Mouse (Mus musculus): ENCODE measurements around the gene Rap1gap2. TPM values are rescaled to one million over a fixed set of nuclear protein-coding genes. Genes with fewer than 3 reads are reported as not detected.

Rap1gap2 gene
- polyA plus RNA-seq, 1 experiment from 2014 or later: 13.1 TPM

DNA sequence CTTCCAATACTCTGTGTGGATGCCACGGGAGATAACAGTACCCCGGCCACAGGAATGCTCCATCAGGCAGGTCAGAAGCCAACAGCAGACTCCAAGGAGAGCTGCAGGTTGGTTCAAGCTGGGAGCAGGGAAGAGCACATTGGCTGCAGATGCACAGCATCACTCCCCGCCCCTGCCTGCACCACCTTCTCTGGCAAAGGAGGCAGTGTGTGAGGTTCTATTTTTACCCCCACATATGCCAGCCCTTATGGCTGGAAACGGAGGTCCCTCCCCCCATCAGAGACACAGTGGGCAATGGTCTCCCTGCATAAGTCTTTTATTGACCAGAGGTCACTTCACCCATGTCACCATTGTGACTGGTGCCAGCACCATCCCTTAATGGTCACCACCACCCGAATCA lies 42.3 kb downstream of the Rap1gap2 start:
- H3K9me3 ChIP-seq (replicated peaks): no peaks in the 10 kb centered on the region
- H3K36me3 ChIP-seq: no peaks in the 10 kb centered on the region
- no peak overlapping the region for H3K4me3 ChIP-seq (replicated peaks)
- no peak for ATAC-seq (ENCODE audit: low FRiP score)
- H3K4me2 ChIP-seq: no peak overlapping the region
- no peaks in the 10 kb centered on the region for H3K27me3 ChIP-seq (replicated peaks)
- H3K9ac ChIP-seq (replicated peaks): no peak overlapping the region
- 87% methylated on average over 5 of the region's 5 CpGs for WGBS
- no peak overlapping the region for H3K27ac ChIP-seq (replicated peaks)
- peaks cover 7% of the 10 kb centered on the region; the same call in 1 of the 2 replicates for H3K4me1 ChIP-seq

DNA sequence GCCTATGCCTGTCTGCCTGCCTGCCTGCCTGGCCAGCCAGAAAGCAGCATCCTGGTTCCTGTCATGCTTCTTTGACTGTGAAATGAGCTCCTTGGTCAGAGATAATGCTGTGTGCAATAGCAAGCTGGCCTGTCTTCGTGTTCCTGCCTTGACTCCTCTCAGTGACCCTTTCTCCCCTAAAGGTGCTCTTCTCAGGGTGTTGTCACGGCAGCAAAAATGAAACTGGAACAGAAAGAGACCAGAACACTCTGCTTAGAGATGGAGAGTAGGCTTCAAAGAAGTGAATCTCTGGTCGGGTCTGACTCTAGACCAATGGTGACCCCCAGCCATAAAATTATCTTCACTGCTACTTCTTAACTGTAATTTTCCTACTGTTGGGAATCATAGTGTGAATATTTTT lies 42.7 kb downstream of the Rap1gap2 start:
- H3K4me3 ChIP-seq (replicated peaks): no peak overlapping the region
- H3K9me3 ChIP-seq (replicated peaks): no peaks in the 10 kb centered on the region
- 83% methylated on average over 3 of the region's 3 CpGs for WGBS
- H3K4me1 ChIP-seq: peaks cover 5% of the 10 kb centered on the region; the same call in 1 of the 2 replicates
- no peak overlapping the region for H3K4me2 ChIP-seq
- no peak for ATAC-seq (ENCODE audit: low FRiP score)
- no peaks in the 10 kb centered on the region for H3K36me3 ChIP-seq
- no peak overlapping the region for H3K27ac ChIP-seq (replicated peaks)
- H3K27me3 ChIP-seq (replicated peaks): no peaks in the 10 kb centered on the region
- H3K9ac ChIP-seq (replicated peaks): no peak overlapping the region

DNA sequence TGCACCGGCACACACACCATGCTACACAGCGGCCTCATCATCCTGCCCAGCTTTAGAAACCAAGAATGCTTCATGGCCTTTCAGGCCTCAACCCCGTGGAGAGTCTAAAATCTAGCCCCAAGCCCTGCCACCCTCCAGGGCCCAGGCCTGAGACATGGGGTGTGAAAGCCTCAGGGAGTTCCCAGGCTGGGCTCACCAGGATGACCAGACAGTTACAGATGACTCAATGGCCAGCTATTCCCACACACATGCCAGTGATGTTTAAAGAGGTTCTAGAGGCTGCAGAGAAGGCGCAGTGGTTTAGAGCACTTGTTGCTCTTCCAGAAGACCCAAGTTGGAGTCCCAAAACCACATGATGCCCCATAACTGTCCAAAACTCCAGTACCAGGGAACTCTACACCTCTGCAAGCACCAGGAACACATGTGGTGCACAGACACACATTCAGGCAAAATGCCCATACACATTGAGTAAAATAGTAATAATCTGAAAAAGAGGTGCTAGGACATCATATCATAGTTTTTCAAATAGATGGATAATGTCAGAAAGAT lies 44.3 kb downstream of the Rap1gap2 start:
- no peak for ATAC-seq (ENCODE audit: low FRiP score)
- no peaks in the 10 kb centered on the region for H3K4me1 ChIP-seq
- WGBS: 90% methylated on average over 4 of the region's 4 CpGs
- no peak overlapping the region for H3K9ac ChIP-seq (replicated peaks)
- H3K4me3 ChIP-seq (replicated peaks): no peak overlapping the region
- H3K4me2 ChIP-seq: no peak overlapping the region
- no peaks in the 10 kb centered on the region for H3K36me3 ChIP-seq
- no peaks in the 10 kb centered on the region for H3K27me3 ChIP-seq (replicated peaks)
- no peak overlapping the region for H3K27ac ChIP-seq (replicated peaks)
- H3K9me3 ChIP-seq (replicated peaks): no peaks in the 10 kb centered on the region

DNA sequence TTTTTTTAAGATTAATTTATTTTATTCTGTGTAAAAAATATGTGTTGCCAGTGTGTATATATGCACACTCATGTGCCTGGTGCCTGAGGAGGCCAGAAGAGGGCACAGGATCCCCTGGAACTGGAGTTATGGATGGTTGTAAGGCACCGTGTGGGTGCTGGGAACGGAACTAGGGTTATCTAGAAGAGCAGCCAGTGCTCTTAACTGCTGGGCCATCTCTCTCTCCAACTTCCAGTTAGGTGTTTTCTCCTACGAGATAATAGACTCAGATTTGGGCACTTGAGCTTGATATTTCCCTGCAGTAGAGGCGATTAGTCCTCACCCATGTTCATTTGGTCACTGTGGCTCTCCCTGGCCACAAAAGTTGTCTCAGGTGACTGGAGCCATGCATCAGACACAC lies 49.3 kb downstream of the Rap1gap2 start:
- H3K4me1 ChIP-seq: no peaks in the 10 kb centered on the region
- no peak overlapping the region for H3K4me3 ChIP-seq (replicated peaks)
- H3K9me3 ChIP-seq (replicated peaks): no peaks in the 10 kb centered on the region
- no peaks in the 10 kb centered on the region for H3K36me3 ChIP-seq
- no peak overlapping the region for H3K27ac ChIP-seq (replicated peaks)
- 96% methylated on average over 4 of the region's 4 CpGs for WGBS
- no peak for ATAC-seq (ENCODE audit: low FRiP score)
- H3K27me3 ChIP-seq (replicated peaks): no peaks in the 10 kb centered on the region
- no peak overlapping the region for H3K4me2 ChIP-seq
- H3K9ac ChIP-seq (replicated peaks): no peak overlapping the region

DNA sequence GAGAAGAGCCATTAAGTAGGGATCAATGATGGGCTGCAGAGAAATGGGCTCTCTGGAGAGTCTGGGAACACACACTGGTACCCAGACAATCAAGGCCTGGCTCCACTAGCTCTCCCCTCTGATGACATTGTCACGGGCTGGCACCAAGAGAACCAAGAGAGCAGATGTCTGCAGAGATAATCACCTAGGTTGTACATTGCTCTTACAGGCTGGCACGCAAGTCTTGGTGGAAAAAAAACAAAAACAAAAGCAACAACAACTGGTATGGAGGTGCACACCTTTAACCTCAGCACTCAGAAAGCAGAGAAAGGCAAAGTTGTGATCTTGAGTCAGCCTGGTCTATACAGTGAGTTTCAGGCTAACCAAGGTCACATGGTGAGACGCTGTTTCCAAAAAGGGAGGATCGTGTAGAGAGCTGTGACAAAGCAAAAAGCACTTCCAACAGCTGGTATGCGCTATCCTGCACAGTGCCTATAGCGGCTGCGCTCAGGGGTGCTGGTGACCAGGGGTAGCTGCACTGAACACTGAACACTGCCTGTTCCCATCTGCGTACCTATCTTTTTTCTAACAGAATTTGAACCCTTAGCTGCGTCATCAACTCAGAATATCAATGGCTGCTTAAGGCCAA lies 50.0 kb downstream of the Rap1gap2 start:
- H3K4me1 ChIP-seq: peaks cover 5% of the 10 kb centered on the region
- 92% methylated on average over 9 of the region's 9 CpGs for whole genome bisulfite sequencing
- H3K27me3 ChIP-seq (replicated peaks): no peaks in the 10 kb centered on the region
- H3K9ac ChIP-seq (replicated peaks): no peak overlapping the region
- ATAC-seq (ENCODE audit: low FRiP score): no peak
- H3K4me3 ChIP-seq (replicated peaks): no peak overlapping the region
- no peaks in the 10 kb centered on the region for H3K36me3 ChIP-seq
- no peak overlapping the region for H3K4me2 ChIP-seq
- no peaks in the 10 kb centered on the region for H3K9me3 ChIP-seq (replicated peaks)
- no peak overlapping the region for H3K27ac ChIP-seq (replicated peaks)

DNA sequence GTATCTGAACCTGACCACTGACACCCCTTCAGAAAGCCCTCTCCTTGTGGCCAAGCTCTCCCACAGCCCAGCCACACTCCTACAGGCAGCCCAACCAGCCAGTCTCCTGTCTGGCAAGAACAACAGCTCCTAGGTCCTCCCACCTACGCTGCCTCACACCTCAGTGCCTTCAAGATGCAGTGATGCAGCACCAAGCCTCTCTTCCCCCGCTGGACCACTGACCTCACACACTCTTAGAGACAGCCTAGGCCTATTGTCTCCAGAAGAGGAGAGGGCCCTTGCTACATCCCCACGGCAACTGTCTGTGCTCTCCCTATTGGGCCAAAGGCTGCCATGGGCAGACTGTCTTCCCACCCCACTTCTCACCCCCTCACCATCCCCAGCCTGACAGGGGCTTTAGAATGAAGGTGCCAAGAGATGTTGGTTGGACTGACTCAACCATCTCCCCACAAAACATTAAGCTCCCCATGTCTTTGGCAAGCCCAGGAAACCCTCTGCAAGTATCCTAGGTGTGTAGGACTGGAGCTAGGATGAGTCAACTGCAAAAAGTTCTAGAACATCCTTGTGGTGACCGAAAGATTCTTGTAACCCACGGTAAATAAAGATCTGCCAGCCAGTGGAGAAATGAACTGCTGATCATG lies 50.8 kb downstream of the Rap1gap2 start:
- Histone ChIP-seq H3K4me3 (replicated peaks) (no peak overlapping the region), H3K27ac (replicated peaks) (no peak overlapping the region), H3K27me3 (replicated peaks) (no peaks in the 10 kb centered on the region), H3K36me3 (no peaks in the 10 kb centered on the region), H3K4me2 (no peak overlapping the region), H3K4me1 (peaks cover 13% of the 10 kb centered on the region), H3K9ac (replicated peaks) (no peak overlapping the region), H3K9me3 (replicated peaks) (no peaks in the 10 kb centered on the region)
- no peak for ATAC-seq (ENCODE audit: low FRiP score)
- 70% methylated on average over 5 of the region's 5 CpGs for WGBS

- H3K27me3 ChIP-seq (replicated peaks): no peaks in the 10 kb centered on the region
- H3K4me1 ChIP-seq: peaks cover 21% of the 10 kb centered on the region
- WGBS: 82% methylated on average over 5 of the region's 5 CpGs
- no peaks in the 10 kb centered on the region for H3K36me3 ChIP-seq
- ATAC-seq (ENCODE audit: low FRiP score): no peak
- no peak overlapping the region for H3K4me2 ChIP-seq
- no peak overlapping the region for H3K4me3 ChIP-seq (replicated peaks)
- H3K9me3 ChIP-seq (replicated peaks): no peaks in the 10 kb centered on the region
- no peak overlapping the region for H3K27ac ChIP-seq (replicated peaks)
- no peak overlapping the region for H3K9ac ChIP-seq (replicated peaks)
Measured at GRCm38 (mm10) chr11:74558933-74559332, 51.8 kb downstream of the Rap1gap2 start.

- Histone ChIP-seq H3K9me3 (replicated peaks) (no peaks in the 10 kb centered on the region), H3K9ac (replicated peaks) (no peak overlapping the region), H3K4me2 (no peak overlapping the region), H3K27me3 (replicated peaks) (no peaks in the 10 kb centered on the region), H3K27ac (replicated peaks) (no peak overlapping the region), H3K4me3 (replicated peaks) (no peak overlapping the region), H3K36me3 (no peaks in the 10 kb centered on the region), H3K4me1 (peaks cover 21% of the 10 kb centered on the region)
- WGBS: 71% methylated on average over 11 of the region's 11 CpGs
- ATAC-seq (ENCODE audit: low FRiP score): no peak
Measured at GRCm38 (mm10) chr11:74557456-74558230, 53.1 kb downstream of the Rap1gap2 start.

- no peak for ATAC-seq (ENCODE audit: low FRiP score)
- Histone ChIP-seq H3K27me3 (replicated peaks) (no peaks in the 10 kb centered on the region), H3K9ac (replicated peaks) (no peak overlapping the region), H3K4me2 (no peak overlapping the region), H3K4me3 (replicated peaks) (no peak overlapping the region), H3K36me3 (no peaks in the 10 kb centered on the region), H3K9me3 (replicated peaks) (no peaks in the 10 kb centered on the region), H3K27ac (replicated peaks) (peak overlapping the region; percentile 1; the same call in 1 of the 2 replicates), H3K4me1 (peaks cover 21% of the 10 kb centered on the region)
- 38% methylated on average over 9 of the region's 9 CpGs for WGBS
Measured at GRCm38 (mm10) chr11:74555716-74556374, 54.9 kb downstream of the Rap1gap2 start.

GRCm38 (mm10) chr11:74554683-74555341 lies 55.9 kb downstream of the Rap1gap2 start:
- Histone ChIP-seq H3K4me2 (peak overlapping the region; percentile 3; the same call in 1 of the 2 replicates), H3K4me1 (peaks cover 21% of the 10 kb centered on the region), H3K27ac (replicated peaks) (peak overlapping the region; percentile 72), H3K9me3 (replicated peaks) (no peaks in the 10 kb centered on the region), H3K27me3 (replicated peaks) (no peaks in the 10 kb centered on the region), H3K36me3 (no peaks in the 10 kb centered on the region), H3K4me3 (replicated peaks) (no peak overlapping the region), H3K9ac (replicated peaks) (no peak overlapping the region)
- WGBS: 41% methylated on average over 15 of the region's 15 CpGs
- ATAC-seq (ENCODE audit: low FRiP score): peak; percentile 82

DNA sequence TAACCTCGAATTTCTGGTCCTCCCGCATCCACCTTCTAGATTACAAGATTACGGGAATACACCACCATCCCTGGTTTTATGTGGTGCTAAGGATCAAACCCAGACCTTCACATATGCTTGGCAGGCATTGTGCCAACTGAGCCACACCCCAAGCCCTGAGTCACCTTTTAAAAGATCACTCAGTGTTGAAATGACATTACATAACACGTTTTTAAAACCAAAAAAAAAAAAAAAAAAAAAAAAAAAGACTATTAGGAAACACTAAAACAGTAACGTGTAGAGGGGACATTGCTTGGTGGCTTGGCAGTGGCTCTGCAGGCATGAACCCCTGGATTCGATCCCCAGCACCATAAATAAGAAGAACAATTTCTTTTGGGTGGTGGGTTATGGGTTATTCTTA lies 59.1 kb downstream of the Rap1gap2 start:
- 78% methylated on average over 6 of the region's 6 CpGs for WGBS
- no peak for ATAC-seq (ENCODE audit: low FRiP score)
- Histone ChIP-seq H3K9ac (replicated peaks) (no peak overlapping the region), H3K27ac (replicated peaks) (no peak overlapping the region), H3K4me2 (no peak overlapping the region), H3K4me3 (replicated peaks) (no peak overlapping the region), H3K4me1 (peaks cover 37% of the 10 kb centered on the region), H3K27me3 (replicated peaks) (no peaks in the 10 kb centered on the region), H3K9me3 (replicated peaks) (no peaks in the 10 kb centered on the region), H3K36me3 (no peaks in the 10 kb centered on the region)

Data from neural tube, embryonic 15.5 days (tissue).